Mouse (Mus musculus) liver, embryonic 14 days (tissue): Measurements from ENCODE around the gene Eef1akmt4. TPM values are rescaled to one million over a fixed set of nuclear protein-coding genes. Genes with fewer than 3 reads are reported as not detected.

Experiments used
- polyA plus RNA-seq: library from polyadenylated mRNA; depleted of rRNA; stranded (reverse); fragments of >200 nt; gene quantifications from 2 replicates; pipeline ENCODE4 v1.2.3, GENCODE M21; 2012; rRNA removed

Eef1akmt4 gene
- polyA plus RNA-seq = 9.0 and 11.2 TPM in 2 replicates

DNA sequence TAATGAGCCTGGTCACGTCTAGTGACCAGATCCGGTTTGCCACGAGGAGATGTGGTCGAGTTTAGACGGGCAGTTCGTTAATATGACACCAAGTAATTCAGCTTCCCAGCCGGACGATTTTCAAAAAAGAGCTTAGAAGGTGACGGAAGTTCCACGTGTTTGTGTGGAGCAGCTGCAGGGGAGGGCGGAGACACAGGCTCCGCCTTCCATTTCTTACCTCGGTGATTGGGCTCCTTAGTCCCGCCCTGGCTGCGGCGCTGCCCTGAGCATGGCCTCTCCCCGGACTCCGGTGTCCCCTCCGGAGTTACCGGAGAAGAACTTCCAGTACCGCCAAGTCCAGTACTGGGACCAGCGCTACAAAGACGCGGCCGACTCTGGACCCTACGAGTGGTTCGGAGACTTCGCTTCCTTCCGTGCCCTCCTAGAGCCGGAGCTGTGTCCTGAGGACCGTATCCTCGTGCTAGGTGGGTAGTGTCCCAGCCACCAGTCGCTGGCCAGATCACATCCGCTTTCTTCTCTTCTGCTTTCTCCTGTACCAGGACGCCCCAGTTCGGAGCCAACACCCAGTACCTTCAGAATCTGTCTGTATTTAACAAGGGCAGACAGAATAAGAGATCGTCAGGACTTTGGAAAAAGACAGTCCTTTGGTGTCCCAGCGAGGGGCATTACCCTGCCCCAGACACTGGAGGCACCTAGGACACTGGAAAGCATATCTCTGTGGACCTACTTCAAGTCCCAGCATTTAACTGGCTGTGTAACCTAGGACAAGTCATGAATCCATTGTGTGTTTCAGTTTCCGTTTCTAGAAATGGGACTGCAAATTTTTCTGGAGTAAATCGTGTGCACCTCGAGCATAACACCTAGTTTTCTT, at the start of gene Eef1akmt4, which contains the start of the genes Gm49333 and Alg3:
Gene Eef1akmt4, plus strand, starts transcription at position 237 of the 871 bp plus-strand sequence.
Gene Gm49333, plus strand, starts transcription at position 254 of the 871 bp plus-strand sequence.
Gene Alg3, minus strand, starts transcription at position 379 of the 871 bp plus-strand sequence.

DNA sequence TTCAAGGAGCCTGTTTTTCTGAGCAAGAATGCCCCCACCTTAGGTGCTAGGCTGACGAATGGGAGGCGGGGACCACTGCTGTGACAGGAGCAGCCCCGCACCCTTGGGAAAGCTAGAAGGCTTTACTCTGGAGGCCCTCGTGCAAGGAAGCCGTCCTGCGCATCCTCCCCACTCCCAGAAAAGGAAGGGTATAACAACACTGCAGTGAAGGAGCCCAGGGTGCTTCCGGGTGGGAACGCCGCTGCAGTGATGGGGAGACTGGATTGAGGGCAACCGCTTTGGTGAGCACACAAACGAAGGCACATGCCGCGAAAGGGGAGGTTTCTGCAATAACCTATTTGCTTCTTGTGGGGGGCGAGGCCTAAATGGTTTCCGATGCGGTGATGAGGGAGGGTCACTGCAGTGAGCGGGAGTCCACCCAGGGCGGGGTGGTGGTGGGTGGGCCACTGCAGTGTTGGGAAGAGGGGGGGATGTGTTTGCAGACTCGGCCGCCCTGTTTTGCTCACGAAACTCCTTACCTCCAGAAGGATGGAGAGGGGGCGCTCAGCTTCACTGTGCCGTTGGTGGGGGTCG, 21.9 kb upstream of the Eef1akmt4 start, which contains the start of gene Vwa5b2:
Gene Vwa5b2, plus strand, starts transcription at position 106 of the 573 bp plus-strand sequence.

DNA sequence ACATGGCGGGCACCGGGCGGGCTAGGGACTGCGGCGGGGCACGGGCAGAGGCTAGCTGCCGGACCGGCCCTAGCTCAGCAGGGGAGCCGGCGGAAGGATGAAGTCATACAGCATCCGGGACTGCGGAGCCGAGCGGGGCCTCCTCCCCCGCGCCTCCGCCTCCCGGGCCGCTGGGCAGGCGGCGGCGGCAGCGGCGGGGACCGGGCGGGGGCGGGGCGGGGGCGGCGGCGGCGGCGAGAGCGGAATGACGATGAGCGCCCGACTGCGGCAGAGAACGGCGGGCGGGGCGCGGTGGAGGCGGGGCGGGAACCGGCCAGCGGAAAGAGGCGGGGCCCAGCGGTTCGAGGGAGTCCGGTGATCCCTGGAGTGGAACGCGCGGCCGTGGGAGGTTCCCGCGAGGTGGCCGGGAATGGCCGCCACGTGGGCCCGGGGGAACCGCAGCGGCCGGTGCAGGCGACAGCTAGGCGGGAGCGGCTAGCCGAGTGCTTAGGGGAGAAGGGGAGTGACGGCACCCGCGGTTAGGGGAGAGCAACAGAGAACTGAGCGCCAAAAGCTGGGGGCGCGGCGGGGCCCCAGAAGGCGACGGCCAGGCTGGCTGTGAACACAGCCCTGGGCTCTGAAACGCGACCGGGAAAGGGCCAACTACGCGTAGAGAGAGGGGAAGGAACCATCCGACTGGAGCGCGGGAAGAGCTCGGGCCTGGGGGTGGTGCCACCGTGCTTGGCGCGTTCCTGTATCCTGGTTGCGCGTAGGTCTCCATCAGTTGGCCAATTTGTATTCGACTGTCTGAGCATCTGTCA, 10.0 kb downstream of the Eef1akmt4 start, which contains the start of gene Camk2n2:
Gene Camk2n2, minus strand, starts transcription at position 97 of the 800 bp plus-strand sequence.

DNA sequence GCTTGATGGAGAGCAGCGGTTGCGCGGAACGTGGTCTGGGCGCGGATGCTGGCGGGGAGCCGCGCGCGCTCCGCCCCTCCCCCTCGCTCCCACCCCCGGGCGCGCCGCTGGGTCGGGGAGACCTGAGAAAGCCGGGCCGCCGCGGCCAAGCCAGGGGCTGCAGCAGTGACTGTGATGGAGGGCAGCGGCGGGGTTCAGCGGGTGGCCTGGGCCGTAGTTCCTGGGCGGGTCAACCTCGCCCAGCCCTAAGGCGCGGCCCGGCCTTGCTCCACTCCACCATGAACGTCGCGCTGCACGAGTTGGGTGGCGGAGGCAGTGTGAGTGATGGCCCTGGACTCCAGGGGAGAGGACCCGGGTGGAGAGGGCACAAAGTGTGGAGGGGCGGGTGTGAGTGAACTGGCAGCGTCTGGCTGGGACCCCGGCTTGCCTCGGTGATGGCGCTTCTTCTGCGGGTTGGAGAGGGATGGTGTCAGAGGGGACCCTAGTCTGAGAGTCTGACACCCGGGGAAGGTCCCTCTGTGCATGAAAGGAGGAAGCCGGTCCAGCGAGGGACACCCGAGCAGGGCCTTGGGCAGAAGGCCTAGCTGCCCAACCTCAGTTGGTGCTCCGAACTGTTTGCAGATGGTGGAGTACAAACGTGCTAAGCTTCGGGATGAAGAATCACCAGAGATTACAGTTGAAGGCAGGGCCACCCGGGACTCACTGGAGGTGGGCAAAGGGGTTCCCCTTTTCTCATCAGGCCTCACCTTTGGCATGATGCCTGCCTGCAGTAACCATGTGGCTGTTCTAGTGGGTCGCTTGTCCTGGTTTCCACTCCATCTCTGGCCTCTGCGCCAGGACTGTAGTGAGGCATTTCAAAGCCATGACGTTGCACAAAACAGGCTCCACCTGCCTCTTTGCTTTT, 18.6 kb downstream of the Eef1akmt4 start, which contains the start of gene Ece2:
Gene Ece2, plus strand, starts transcription at position 98 of the 904 bp plus-strand sequence.

DNA sequence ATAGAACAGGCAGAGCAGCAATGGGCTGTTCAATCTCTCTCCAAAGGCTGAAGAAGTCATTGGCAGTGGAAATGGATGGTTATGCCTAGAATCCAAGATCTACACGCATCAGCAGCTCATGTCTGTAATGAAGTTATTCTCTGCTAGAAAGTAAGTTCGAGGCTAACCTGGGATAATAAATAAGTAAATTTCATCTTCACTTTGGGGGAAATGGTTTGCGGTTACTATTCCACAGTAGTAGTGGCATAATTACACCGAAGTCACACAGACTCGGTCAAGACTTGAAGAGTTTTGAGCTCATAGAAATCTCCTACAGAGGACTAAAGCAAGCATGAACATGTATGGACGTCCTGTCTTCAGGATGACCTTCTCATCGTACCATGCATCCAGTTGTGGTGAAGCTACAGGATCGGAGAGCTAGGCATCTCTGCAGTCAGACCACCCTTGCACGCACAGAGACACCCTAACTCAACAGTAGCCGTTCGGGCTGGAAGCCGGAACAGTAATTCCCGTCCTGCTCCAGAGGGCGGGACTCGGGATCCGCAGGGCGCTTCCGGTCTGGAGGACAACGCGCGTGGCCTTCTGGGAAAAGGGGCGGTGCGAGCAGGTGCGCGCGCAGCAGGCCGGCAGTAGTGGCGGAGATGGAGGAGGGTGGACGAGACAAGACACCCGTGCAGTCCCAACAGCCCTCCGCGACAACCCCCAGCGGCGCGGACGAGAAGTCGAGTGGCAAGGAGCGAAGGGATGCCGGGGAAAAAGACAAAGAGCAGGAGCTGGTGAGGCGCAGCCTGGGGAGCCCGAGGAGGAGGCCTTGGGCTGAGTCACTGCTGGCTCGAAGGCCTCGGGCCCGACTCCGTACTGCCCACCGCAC, 39.9 kb downstream of the Eef1akmt4 start, which contains the start of gene Psmd2:
Gene Psmd2, plus strand, starts transcription at position 577 of the 871 bp plus-strand sequence.

DNA sequence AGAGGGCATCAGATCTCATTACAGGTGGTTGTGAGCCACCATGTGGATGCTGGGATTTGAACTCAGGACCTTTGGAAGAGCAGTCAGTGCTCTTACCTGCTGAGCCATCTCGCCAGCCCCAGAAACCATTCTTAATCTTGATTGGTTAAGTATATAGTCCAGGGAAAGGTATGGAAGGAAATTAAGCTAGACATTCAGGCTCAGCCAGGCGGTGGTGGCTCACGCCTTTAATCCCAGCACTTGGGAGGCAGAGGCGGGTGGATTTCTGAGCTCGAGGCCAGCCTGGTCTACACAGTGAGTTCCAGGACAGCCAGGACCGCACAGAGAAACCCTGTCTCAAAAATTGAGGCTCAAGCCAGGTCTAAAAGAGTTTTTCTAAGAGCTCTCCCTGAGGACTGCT, 56.6 kb downstream of the Eef1akmt4 start, which contains the start of gene Eif4g1:
Gene Eif4g1, plus strand, starts transcription at position 301 of the 400 bp plus-strand sequence.

Other genes with a start within 250 kb of the Eef1akmt4 start
- gene Abcc5, start 185.2 kb upstream of the Eef1akmt4 start, polyA plus RNA-seq = 21.9 and 24.6 TPM in 2 replicates
- gene Eif2b5, start 112.8 kb upstream of the Eef1akmt4 start, polyA plus RNA-seq = 23.8 and 28.6 TPM in 2 replicates
- 7.1 and 7.5 TPM in 2 replicates for gene Dvl3, start 94.6 kb upstream of the Eef1akmt4 start, polyA plus RNA-seq
- gene Ap2m1, start 76.1 kb upstream of the Eef1akmt4 start, polyA plus RNA-seq = 241 and 297 TPM in 2 replicates
- gene Abcf3, start 63.0 kb upstream of the Eef1akmt4 start, polyA plus RNA-seq = 14.6 and 15.9 TPM in 2 replicates
- gene Vwa5b2, start 22.1 kb upstream of the Eef1akmt4 start, polyA plus RNA-seq = 0.19 and 0.21 TPM in 2 replicates
- gene Gm49333, start within 50 bp of the Eef1akmt4 start, polyA plus RNA-seq = 0.01 TPM in 1 of 2 replicates, not detected in the other
- gene Alg3, start 142 bp downstream of the Eef1akmt4 start, polyA plus RNA-seq = 7.5 and 9.8 TPM in 2 replicates
- 0.23 and 0.29 TPM in 2 replicates for gene Camk2n2, start 9.7 kb downstream of the Eef1akmt4 start, polyA plus RNA-seq
- gene Ece2, start 18.2 kb downstream of the Eef1akmt4 start, polyA plus RNA-seq = 0.16 and 0.19 TPM in 2 replicates
- gene Psmd2, start 40.1 kb downstream of the Eef1akmt4 start, polyA plus RNA-seq = 86.8 and 102 TPM in 2 replicates
- 98.6 and 104 TPM in 2 replicates for gene Eif4g1, start 56.7 kb downstream of the Eef1akmt4 start, polyA plus RNA-seq
- gene Fam131a, start 81.6 kb downstream of the Eef1akmt4 start, polyA plus RNA-seq = 1.0 and 1.1 TPM in 2 replicates
- gene Polr2h, start 106.1 kb downstream of the Eef1akmt4 start, polyA plus RNA-seq = 33.4 and 36.2 TPM in 2 replicates
- gene Clcn2, start 106.2 kb downstream of the Eef1akmt4 start, polyA plus RNA-seq = 13.0 and 15.9 TPM in 2 replicates
- gene Chrd, start 121.5 kb downstream of the Eef1akmt4 start, polyA plus RNA-seq = 0.56 and 0.70 TPM in 2 replicates
- 1.9 and 2.4 TPM in 2 replicates for gene Thpo, start 122.9 kb downstream of the Eef1akmt4 start, polyA plus RNA-seq